In the genomic region with DNA sequence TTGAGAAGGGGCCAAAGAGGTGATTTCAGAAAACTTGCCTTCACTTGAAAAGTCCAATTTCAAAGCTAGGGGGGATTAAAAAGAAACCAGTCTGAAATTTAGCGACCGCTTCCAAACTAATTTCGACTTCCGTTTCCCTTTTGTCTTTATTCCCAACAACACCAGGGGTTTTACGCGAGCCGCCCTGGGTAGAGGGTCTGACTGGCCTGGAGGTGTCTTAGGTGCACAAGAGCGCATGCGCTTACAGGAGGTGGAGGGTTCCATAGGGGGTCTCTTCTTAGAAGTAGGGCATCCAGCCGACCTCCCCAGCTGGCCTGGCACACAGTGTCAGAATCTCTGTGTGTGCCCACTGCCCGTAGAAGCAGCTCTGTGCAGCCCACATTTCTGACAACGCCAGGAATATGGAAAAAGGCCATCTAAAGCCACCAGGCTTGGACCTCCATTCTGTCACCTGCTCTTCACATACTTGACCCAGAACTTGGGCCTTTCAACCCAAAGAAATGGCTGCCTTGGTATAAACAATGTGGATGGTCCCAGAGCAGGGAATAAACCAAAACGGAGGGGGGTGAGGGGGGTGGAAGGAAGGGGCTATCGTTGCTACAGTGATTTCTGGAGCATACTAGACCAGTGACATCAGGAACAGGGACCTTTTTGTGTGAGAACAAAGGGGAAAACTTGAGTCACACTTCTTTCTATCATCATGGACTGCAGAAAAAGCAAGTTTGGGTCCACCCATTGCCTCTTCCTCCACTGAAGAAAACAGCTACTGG, we compare ENCODE assay signal across 21 mouse cellular contexts. TPM values are rescaled to one million over a fixed set of nuclear protein-coding genes. Genes with fewer than 3 reads are reported as not detected.
A peak's percentile ranks its signal among the peaks of the same experiment; 100 is the strongest.
DNase-seq lines count a peak whose midpoint lies in the region; ATAC-seq and TF ChIP-seq lines count a peak whose summit lies in the region.
"Had no signal": no experiment of that assay in that cellular context is flagged by ENCODE, and none has a peak within 500 bp of the region (broad histone marks: within the 10 kb centered on the region; RNA-seq: fewer than 3 reads in every experiment).

No protein-coding gene starts in this region.

- H3K36me3 ChIP-seq in embryonic facial prominence, embryonic 12.5 days, result no peaks in the 10 kb centered on the region
- no peaks in the 10 kb centered on the region for H3K36me3 ChIP-seq in forebrain, embryonic 15.5 days
- no peaks in the 10 kb centered on the region for H3K36me3 ChIP-seq in midbrain, embryonic 15.5 days (replicated peaks)
- H3K36me3 ChIP-seq: heart, embryonic 15.5 days; intestine, embryonic 15.5 days; kidney, embryonic 15.5 days; limb, embryonic 10.5 days had no signal

- 14% methylated on average over 14 of the region's 14 CpGs for WGBS in embryonic facial prominence, embryonic 12.5 days
- WGBS in forebrain, embryonic 15.5 days, result 30% methylated on average over 14 of the region's 14 CpGs
- WGBS in midbrain, embryonic 15.5 days, result 13% methylated on average over 14 of the region's 14 CpGs
- 10% methylated on average over 14 of the region's 14 CpGs for WGBS in lung, adult 2 months

- no peaks in the 10 kb centered on the region for H3K9me3 ChIP-seq in embryonic facial prominence, embryonic 12.5 days
- H3K9me3 ChIP-seq in forebrain, embryonic 15.5 days, result no peaks in the 10 kb centered on the region
- H3K9me3 ChIP-seq in midbrain, embryonic 15.5 days, result no peaks in the 10 kb centered on the region
- H3K9me3 ChIP-seq: heart, embryonic 15.5 days; intestine, embryonic 15.5 days; kidney, embryonic 15.5 days; limb, embryonic 10.5 days had no signal

- peaks cover 93% of the 10 kb centered on the region for H3K27me3 ChIP-seq in embryonic facial prominence, embryonic 12.5 days
- peaks cover 77% of the 10 kb centered on the region for H3K27me3 ChIP-seq in forebrain, embryonic 15.5 days
- peaks cover 77% of the 10 kb centered on the region for H3K27me3 ChIP-seq in midbrain, embryonic 15.5 days (replicated peaks)

- no peak for TF ChIP-seq POLR2A in lung, adult 2 months (IDR thresholded peaks at IDR 0.05; ENCODE audit: borderline replicate concordance, extremely low read depth, low read depth, low read length)

- TF ChIP-seq CTCF in lung, adult 2 months (IDR thresholded peaks at IDR 0.05; ENCODE audit: insufficient read depth, low read length), result no peak

- peak; percentile 15 for DNase-seq in R1 (ENCODE audit: low read depth, low spot score)
- DNase-seq in lung, adult 2 months, result no peak
- DNase-seq in left cerebral cortex, postnatal 4 days, result no peak
- no peak for DNase-seq in heart, adult 8-10 months (ENCODE audit: low spot score)
- DNase-seq: cerebellum, postnatal 14 days; gastrocnemius, adult 2 months; thymus, adult 2 months had no signal

- ATAC-seq in embryonic facial prominence, embryonic 12.5 days (ENCODE audit: insufficient number of reproducible peaks, insufficient read depth, low FRiP score, low TSS enrichment), result no peak
- no peak for ATAC-seq in forebrain, embryonic 15.5 days (replicated peaks)
- no peak for ATAC-seq in midbrain, embryonic 15.5 days (replicated peaks)
- ATAC-seq: intestine, embryonic 15.5 days had no signal

- H3K4me3 ChIP-seq in embryonic facial prominence, embryonic 12.5 days, result 0 out of 2 replicates have a peak overlapping the region, but pooled peaks have one; percentile 18
- peak overlapping the region; percentile 45 for H3K4me3 ChIP-seq in forebrain, embryonic 15.5 days
- peak overlapping the region; percentile 5; the same call in 1 of the 2 replicates for H3K4me3 ChIP-seq in midbrain, embryonic 15.5 days
- no peak overlapping the region for H3K4me3 ChIP-seq in lung, adult 2 months (replicated peaks; ENCODE audit: extremely low read depth, low read depth, low read length)
- H3K4me3 ChIP-seq: gastrocnemius, adult 2 months; heart, embryonic 15.5 days; intestine, embryonic 15.5 days; kidney, embryonic 15.5 days; limb, embryonic 10.5 days had no signal

- intact Hi-C loops in left cerebral cortex, postnatal 4 days (cut with DNase I), result no loop called here

- H3K27ac ChIP-seq in embryonic facial prominence, embryonic 12.5 days, result no peak overlapping the region
- no peak overlapping the region for H3K27ac ChIP-seq in forebrain, embryonic 15.5 days (replicated peaks)
- H3K27ac ChIP-seq in midbrain, embryonic 15.5 days, result peak overlapping the region; percentile 0; the same call in 1 of the 2 replicates
- H3K27ac ChIP-seq: gastrocnemius, adult 2 months; heart, embryonic 15.5 days; intestine, embryonic 15.5 days; kidney, embryonic 15.5 days; limb, embryonic 10.5 days had no signal

- H3K4me2 ChIP-seq in embryonic facial prominence, embryonic 12.5 days (replicated peaks), result peak overlapping the region; percentile 32
- H3K4me2 ChIP-seq in forebrain, embryonic 15.5 days (replicated peaks), result peak overlapping the region; percentile 38
- peak overlapping the region; percentile 24 for H3K4me2 ChIP-seq in midbrain, embryonic 15.5 days
- H3K4me2 ChIP-seq: heart, embryonic 15.5 days; intestine, embryonic 15.5 days; kidney, embryonic 15.5 days; liver, embryonic 11.5 days had no signal

- H3K9ac ChIP-seq in embryonic facial prominence, embryonic 12.5 days, result peak overlapping the region; percentile 24; the same call in 1 of the 2 replicates
- H3K9ac ChIP-seq in forebrain, embryonic 15.5 days (replicated peaks), result no peak overlapping the region
- H3K9ac ChIP-seq in midbrain, embryonic 15.5 days, result no peak overlapping the region
- H3K9ac ChIP-seq: heart, embryonic 15.5 days; intestine, embryonic 15.5 days; kidney, embryonic 15.5 days had no signal

- peaks cover 17% of the 10 kb centered on the region for H3K4me1 ChIP-seq in embryonic facial prominence, embryonic 12.5 days
- peaks cover 19% of the 10 kb centered on the region for H3K4me1 ChIP-seq in forebrain, embryonic 15.5 days
- H3K4me1 ChIP-seq in midbrain, embryonic 15.5 days, result peaks cover 9% of the 10 kb centered on the region
- no peaks in the 10 kb centered on the region for H3K4me1 ChIP-seq in lung, adult 2 months (ENCODE audit: control insufficient read depth, insufficient read depth, low read length)

RNA-seq across cellular contexts. Expression of gene Six3, which starts 12.9 kb away (rescaled TPM):
- 8.9 and 9.8 TPM in 2 replicates for polyA plus RNA-seq in embryonic facial prominence, embryonic 12.5 days (2016; fragmentation: Nextera tagmentation; extraction: Ambion mirVana)
- 18.0 and 21.7 TPM in 2 replicates for polyA plus RNA-seq in forebrain, embryonic 15.5 days (2015; fragmentation: Nextera tagmentation; extraction: Ambion mirVana)
- polyA plus RNA-seq in midbrain, embryonic 15.5 days (2015; fragmentation: Nextera tagmentation; extraction: Ambion mirVana), result 30.2 and 30.4 TPM in 2 replicates
- not detected in 2 replicates for polyA plus RNA-seq in lung, adult 2 months (2012; rRNA removed)
- 1 to 10 TPM; 2.4 to 6.4 TPM for total RNA-seq in left cerebral cortex, postnatal 4 days (2021)
- not detected for total RNA-seq in heart, adult 8-10 months (2022)
- total RNA-seq: gastrocnemius, adult 2 months; granulocyte monocyte progenitor cell, adult 5-6 weeks; hematopoietic stem cell, adult 5-6 weeks; megakaryocyte progenitor cell, adult 5-6 weeks; neutrophil, adult 5-6 weeks had no signal
- polyA plus RNA-seq: heart, embryonic 15.5 days; intestine, embryonic 15.5 days; kidney, embryonic 15.5 days; limb, embryonic 10.5 days; liver, embryonic 11.5 days; lung, embryonic 16.5 days; stomach, embryonic 14.5 days had no signal
